Mouse (Mus musculus): ENCODE results near the gene Nop16.
"Not testable (repeated sequence)": the region's sequence is repeated elsewhere in the genome, so short reads cannot be mapped to it uniquely, and the experiment has no call there.

The Nop16 gene

DNA sequence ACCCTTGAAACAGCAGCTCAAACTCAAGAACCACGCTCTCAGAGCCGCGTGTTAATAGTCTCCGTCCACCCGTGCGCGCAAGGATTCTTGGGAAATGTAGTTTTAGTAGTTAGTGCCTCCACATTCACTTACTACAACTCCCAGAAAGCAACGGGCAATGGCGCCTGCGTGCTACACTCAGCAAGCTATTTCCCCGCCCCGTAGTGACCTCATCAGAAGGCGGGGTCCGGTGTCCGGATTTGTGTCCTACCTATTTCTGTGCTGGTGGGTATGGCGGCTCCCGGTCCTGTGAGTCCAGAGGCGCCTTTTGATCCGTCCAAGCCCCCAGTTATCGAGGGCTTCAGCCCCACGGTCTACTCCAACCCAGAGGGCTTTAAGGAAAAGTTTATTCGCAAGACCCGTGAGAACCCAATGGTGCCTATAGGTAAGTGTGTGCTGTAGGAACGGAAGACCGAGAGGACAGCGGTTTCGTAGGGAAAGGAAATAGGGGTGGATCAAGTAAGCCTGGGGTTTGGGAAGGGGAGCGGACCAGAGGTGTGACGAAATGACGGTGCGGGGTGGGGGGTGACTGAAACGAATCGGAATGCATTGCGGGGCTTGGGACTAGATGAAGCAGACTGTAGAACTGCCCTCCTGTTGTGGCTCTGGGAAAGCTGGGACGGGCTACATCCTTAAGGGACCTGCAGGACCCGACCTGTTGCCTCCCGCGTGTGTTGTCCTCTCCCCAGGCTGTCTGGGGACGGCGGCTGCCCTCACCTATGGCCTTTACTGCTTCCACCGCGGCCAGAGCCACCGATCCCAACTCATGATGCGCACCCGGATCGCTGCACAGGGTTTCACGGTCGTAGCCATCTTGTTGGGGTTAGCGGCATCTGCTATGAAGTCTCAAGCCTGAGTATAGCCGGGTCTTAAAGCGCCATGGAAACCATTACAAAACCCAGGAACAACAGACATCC lies at the start of gene Nop16, which contains the start of gene Higd2a:
Gene Nop16 (minus strand): TSS at position 95 of the 956 bp plus-strand sequence.
Gene Higd2a (plus strand): TSS at position 212 of the 956 bp plus-strand sequence.
- peak; percentile 67 for DNase-seq (ENCODE audit: extremely low read depth, low read depth, low spot score)

DNA sequence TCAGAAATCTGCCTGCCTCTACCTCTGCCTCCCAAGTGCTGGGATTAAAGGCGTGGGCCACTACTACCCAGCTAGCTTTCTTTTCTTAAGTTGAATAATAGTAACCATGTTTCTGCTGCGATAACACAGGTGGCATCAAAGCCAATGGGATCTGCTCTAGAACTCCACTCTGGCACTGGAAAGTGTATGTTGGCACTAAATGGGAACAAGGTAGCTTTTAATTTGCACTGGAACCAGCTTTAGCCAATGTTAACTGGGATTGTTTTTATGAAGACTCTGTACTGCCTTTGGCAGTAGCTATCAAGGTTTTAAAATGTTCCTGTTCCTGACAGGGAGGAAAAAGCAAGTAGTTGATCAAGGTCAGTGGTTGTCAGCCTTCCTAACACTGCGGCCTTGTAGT lies 45.1 kb upstream of the Nop16 start:
- peak; percentile 88 for DNase-seq (ENCODE audit: extremely low read depth, low read depth, low spot score)

DNA sequence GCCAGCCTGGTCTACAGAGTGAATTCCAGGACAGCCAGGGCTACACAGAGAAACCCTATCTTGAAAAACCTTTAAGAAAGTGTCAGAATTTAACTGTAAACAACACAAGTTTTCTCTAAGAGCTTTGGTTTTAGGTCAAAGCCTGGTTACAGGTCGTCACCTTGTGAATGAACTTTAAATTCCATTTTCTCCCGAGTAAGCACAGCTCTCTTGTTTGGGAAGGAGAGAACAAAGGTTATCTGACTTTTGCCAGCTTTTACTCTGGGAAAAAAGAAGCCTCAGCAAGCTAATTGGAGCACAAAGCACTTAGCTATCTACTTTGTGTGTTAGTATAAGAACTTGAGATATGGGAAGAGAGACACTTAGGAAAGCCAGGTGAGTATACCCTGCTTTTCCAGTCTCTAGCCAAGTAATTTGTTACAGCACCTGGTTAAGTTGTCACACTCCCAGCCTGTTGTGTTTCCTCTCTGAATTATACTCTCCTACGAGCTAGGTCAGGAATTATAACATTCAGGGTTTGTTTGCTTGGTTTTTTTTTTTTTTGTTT lies 42.9 kb upstream of the Nop16 start:
- DNase-seq (ENCODE audit: extremely low read depth, low read depth, low spot score) = no peak

DNA sequence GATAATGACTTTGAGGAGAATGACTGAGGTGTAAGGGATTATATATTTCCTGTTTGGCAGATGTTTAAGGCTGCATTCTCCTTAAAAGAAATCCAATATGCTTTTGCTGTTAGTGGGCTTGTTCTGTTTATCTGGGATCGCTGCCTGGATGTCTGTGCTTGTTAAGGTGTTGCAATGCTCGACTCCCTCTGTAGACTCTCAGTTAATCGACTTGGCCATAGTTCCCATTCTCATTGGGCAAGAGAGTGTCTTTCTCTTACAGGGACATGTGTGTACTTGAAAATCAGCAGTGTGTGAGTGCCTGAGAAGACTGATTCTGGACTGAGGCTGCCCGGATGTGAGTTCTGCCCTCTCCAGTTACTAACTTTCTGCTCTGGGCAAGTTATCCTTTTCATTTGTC lies 39.2 kb upstream of the Nop16 start:
- DNase-seq (ENCODE audit: extremely low read depth, low read depth, low spot score) = peak; percentile 100

DNA sequence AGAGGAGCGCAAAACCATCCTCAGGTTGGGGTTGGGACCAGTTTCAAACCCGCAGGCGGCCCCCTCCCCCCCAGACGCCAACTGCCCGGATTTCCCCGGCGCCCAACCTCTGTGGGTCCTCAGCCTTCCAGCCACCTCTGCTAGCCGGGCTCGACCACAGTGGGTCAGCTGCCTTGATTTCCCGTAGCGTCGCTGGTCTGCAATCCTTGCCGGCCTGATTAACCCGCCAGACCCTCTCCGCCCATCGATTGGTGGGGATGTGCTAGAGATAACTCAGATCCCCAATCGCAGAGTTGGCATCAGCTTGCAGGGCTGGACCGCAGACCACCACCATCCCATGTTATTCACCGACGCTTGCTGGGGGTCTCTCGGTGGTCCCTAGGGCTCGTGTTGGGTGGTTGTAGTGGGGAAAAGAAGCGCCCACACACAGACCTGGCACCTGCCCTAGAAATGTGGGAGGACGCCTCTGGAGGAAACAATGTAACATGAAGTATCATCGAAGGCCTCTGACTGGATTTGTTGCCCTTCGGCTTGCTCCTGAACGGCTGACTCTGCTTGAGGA lies 32.2 kb upstream of the Nop16 start:
- DNase-seq (ENCODE audit: extremely low read depth, low read depth, low spot score) = no peak

DNA sequence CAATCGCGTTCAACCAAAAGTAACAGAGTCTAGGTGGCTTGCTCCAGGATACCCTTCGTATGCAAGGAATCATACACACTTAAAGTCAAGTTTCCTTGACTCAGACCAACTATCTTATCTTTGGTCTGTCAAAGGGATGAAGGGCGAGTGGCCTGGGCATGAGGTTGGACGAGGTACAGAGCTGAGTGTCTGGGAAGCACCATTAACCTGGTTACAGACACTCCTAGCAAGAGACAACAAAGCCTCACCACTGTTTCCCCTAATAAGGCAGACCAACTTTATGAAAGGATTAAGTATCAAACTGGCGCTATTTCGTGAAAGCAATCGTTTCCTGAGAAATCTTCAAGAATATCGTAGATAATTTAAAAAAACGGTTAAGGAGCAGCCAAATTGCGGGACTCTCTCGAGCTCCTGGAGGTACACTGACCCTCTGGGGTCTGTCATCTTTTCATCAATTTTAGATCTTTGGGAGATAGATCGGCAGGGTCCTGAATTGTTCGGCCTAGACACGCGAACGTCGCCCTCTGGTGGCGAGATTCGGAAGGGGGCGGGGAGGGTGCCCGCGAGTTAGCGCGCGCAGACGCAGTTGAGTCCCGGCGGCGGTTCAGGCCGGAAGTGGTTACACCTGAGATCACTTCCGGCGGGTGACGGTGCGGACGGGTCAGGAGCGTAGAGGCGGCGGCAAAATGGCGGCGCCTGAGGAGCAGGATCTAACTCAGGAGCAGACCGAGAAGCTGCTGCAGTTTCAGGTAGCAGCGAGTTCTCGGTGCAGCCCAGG lies 31.5 kb upstream of the Nop16 start, which contains the start of gene Faf2:
Gene Faf2 (plus strand): TSS at position 630 of the 778 bp plus-strand sequence.
- no peak for DNase-seq (ENCODE audit: extremely low read depth, low read depth, low spot score)

DNA sequence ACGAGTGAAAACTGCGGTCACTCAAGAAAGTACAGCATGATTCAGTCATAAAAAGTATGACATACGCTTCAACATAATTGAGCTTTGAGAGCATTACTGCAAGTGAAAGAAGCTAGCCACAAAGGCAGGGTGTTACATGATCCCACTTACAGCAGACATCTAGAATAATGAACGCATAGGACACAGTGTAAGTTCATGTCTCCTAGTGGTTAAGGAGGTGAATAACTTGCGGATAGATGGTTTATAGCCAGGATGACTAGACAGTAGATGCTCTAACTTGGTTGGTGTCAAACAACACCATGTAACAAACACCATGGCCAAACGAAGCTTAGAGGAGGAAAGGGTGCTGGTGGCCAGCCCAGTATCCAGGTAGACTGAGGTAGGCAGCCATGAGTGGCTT lies 27.1 kb upstream of the Nop16 start:
- DNase-seq (ENCODE audit: extremely low read depth, low read depth, low spot score) = no peak

DNA sequence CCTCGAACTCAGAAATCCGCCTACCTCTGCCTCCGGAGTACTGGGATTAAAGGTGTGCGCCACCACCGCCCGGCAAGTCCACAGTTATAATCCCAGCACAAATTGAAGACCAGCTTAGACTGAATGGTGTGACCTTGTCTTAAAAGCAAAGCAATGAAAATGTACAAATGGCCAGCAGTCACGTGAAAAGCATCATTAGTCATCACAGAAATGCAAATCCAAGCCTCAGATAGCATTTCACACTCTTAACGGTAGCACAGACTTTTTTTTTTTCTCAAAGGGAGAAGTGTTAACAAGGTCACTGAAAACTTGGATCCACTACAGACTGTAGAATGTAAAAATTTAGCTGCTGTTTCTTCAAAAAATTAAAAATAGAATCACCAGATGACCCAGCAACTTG lies 26.4 kb upstream of the Nop16 start:
- DNase-seq (ENCODE audit: extremely low read depth, low read depth, low spot score) = no peak

DNA sequence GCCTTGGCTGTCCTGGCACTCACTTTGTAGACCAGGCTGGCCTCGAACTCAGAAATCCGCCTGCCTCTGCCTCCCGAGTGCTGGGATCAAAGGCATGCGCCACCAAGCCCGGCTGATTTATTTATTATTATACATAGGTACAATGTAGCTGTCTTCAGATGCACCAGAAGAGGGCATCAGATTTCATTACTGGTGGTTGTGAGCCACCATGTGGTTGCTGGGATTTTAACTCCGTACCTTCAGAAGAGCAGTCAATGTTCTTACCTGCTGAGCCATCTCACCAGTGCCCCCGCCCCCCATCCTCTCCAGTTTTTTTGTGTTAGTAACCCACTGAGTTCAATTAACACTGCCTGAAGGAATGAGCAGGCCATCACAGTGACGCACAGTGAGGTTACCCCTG lies 23.3 kb upstream of the Nop16 start:
- not testable (repeated sequence) for DNase-seq (ENCODE audit: extremely low read depth, low read depth, low spot score)

DNA sequence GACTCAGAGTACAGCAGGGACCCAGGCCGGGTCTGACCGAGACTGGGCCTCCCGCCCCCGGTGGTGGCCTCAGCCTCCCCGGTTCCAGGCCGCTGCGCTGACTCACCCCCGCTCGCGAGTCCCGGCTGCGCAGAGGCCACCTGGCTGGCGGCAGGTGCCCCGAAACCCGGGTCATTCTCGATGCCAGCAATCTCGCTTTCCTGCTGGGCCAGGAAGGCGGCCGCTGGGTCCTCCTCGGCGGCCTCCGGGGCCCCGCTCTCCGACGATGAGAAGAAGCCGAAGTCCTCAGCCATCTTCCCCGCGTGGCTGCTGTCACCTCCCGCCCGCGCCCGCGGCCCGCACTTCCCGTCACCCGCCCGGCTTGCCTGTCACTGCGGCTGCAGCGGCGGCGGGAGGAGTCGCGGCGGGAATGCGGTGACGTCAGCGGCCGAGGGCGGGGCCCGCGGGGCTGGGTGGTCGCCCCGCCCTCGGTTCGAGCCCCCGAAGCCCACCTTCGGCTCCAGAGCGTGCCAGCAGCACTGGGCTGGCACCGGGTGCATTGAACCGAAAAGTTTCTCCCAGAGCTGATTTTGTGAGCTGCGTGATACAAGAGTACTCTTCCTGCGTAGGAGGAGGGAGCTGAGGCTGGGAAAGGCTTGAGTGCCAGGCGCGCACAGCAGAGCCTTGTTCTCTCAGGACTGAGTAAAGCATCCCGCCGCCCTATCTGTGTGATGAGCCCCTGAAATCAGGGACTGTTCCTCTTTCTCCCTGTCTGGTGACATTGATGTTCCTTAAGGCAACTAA lies 21.3 kb upstream of the Nop16 start, which contains the start of gene Cltb:
Gene Cltb (minus strand): TSS at position 373 of the 783 bp plus-strand sequence.
- no peak for DNase-seq (ENCODE audit: extremely low read depth, low read depth, low spot score)

DNA sequence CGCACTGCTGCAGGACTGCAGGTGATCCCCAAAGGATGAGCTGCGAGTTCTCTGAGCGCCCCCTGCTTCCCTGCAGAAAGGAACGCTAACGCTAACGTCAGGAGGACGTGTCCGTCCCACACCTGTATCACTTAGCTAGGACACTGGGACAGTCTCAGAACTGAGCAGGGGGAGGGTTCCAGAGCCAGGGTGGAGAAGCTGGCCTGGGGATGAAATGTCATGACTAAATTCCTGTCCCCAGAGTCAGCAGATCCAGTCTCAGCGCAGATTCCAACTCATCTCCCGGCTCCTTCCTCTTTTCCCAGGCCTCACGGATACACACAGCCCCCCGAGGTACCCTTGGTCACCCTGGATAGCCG lies 20.7 kb upstream of the Nop16 start:
- DNase-seq (ENCODE audit: extremely low read depth, low read depth, low spot score) = no peak

DNA sequence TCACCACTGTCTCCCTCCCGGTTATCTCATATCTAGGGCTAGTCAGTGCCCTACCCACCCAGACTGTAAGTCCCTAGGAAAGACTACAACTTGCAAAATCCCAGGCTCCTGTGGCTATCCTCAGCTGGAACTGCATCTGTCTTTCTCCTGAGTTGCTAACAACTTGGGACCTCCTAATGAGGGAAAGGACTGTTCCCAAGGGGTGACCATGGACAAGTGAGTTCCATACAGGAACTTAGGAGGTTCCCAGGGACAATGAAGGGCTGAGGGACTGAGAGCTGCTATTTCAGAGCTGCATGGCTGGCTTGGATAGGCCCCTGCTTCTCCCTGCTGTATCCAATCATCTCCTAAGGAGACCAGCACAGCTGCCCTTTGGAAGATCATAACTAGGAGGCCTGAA lies 19.4 kb upstream of the Nop16 start:
- no peak for DNase-seq (ENCODE audit: extremely low read depth, low read depth, low spot score)

DNA sequence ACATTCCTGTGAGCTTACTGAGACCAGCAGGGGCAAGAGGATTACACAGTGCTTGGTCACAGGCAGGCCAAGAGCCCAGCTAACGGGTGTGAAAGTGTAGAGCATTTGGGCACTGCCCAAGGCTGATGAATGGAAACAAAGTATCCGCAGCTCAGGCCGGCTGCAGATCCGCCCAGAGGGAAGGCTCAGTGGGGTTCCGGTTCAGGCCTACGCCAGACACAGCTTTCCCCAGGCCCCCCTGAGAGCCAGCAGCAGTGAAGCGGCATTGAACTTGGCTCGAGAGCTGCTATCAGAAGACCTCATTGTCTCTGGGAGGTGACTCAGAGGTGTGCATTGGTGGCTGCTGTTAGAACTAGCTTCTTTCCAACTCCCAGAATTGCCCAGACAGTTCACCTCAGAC lies 18.8 kb upstream of the Nop16 start:
- no peak for DNase-seq (ENCODE audit: extremely low read depth, low read depth, low spot score)

DNA sequence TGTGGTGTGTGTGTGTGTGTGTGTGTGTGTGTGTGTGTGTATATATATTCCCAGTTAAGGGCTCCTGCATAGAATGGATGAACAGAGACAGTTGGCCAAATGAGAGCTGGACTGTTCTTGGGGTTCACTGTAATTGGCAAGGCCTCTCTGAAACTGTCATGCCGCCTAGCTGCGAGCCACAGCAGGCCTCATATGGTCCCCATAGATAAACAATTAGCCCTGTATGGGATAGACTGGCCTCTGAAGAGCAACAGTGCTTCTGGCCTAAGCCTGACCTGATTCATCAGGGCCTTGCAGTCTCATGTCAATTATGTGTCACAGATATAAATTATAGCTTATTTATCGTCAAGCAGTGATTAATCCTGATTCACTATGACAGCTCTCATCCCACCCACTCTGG lies 18.1 kb upstream of the Nop16 start:
- no peak for DNase-seq (ENCODE audit: extremely low read depth, low read depth, low spot score)

DNA sequence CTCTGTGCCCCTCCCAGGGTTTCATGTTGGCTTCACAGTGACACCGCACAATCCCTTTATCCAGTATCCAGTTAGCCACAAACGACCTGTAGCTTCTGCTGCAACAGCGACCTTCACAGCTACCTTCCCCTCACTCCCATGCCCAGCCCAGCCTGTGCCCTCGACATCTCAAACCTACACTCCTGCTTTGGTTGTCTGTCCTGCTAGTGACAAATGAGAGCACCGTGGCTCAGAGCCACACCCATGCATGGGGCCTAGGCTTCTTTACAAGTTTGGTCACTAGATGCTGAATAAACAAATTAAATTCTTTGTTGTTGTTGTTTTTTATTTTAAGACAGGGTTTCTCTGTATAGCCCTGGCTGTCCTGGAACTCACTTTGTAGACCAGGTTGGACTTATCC lies 17.3 kb upstream of the Nop16 start:
- no peak for DNase-seq (ENCODE audit: extremely low read depth, low read depth, low spot score)

DNA sequence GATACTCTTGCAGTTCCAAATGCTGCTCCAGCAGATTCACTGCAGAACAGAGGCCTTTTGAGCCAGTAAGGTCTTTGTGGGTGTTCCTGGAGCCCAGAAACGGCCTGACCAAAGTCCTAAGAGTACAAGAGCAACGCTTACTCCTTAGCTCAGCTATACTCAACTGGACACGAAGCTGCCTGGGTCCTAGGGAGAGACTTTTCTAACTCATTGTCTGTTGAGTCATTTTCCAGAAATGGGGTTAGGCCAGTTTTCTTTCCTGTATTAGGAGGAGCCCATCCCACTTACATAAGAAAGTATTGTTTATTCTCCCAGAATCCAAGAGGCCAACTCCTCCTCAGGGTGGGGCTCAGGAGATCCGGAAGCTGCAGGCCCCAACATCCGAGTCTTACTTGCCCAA lies 15.5 kb upstream of the Nop16 start:
- no peak for DNase-seq (ENCODE audit: extremely low read depth, low read depth, low spot score)

DNA sequence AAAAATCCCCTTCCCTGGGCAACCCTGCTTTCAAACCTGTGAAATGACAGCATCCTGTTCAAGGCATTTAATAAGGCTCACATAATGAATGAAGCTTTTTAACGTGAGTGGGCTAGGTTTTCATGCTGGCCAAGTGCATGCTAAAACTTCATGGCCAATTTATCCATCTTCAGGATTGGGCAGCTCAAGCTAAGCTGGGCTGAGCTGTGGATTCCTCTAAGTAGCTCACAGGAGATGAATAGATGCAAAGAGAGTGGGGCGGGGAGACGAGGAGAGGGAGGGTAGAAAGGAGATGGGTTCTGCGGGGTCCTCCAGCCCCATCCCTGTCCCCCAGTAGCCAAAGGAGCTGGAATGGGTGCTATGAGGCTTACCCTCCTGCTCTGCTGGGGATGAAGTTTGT lies 14.3 kb upstream of the Nop16 start:
- DNase-seq (ENCODE audit: extremely low read depth, low read depth, low spot score) = no peak

DNA sequence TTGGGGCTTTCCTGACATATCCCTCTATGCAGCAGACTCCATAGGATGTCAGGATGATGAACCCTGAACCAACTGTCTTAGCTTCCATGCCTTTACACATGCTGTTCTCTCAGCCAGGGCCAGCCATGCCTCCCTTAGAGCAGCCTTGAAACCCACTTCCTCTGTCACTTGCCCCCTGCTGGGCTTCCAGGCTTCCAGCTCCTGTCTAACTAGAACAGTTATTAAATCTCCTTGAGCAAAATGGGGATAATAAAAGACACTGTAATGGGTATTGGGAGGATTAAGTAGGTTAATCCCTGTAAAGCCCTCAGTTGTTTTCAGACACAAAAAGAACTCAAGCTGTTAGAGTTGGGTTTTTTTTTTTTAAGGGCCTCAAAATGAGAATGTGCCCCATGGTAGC lies 13.6 kb upstream of the Nop16 start:
- DNase-seq (ENCODE audit: extremely low read depth, low read depth, low spot score) = no peak

DNA sequence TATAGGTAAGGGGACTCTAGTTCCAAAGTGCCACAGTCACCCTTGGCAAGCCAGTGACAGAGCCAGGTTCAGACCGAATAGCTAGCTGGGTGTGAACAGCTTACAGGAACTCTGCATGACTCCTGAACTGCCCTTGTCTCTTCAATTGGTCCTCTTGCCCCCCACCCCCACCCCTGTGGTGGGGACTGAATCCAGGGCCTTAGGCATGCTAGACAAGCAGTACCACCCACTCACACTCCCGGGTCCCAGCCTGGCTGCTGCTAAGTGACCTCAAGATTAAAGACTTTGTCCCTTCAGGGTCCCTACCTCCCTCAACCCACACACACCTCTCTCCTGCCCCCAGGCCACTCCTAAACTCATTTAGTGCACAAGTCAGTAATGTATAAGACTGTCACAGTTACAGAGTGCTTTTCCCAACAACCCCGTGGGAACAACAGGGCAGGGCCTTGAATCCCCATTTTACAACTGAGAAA lies 12.8 kb upstream of the Nop16 start:
- DNase-seq (ENCODE audit: extremely low read depth, low read depth, low spot score) = no peak

DNA sequence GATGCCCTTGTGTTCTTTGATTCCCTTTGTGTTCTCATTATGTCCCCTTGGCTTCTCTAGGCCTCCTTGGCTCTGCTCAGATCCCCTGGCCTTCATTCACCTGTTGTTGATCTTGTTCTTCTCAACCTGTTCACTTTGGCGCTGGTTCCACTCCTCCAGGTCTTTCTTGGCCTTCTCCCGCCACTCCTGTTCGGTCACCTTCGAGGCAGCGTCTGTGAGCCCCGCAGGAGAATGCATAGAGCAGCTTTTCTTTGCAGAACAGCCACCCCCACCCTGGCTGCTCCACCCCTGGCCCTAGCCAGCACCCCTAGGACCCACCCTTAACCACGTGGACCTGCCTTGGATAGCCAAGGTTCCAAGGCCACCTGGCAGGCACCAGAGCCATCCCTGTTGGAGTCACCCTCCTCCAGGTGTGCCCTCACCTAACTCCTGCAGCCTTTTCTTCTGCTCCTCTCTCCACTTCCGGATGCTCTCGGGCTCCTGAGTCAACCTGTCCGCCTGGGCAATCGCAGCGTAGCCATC lies 8.8 kb upstream of the Nop16 start:
- no peak for DNase-seq (ENCODE audit: extremely low read depth, low read depth, low spot score)
